In genomic region chr9:72375639-72376038, GRCm38 (mm10) we compare ENCODE assay signal across 28 mouse cellular contexts.
DNase-seq lines count a peak whose midpoint lies in the region; ATAC-seq and TF ChIP-seq lines count a peak whose summit lies in the region.
"Had no signal": no experiment of that assay in that cellular context is flagged by ENCODE, and none has a peak within 500 bp of the region (broad histone marks: within the 10 kb centered on the region; RNA-seq: fewer than 3 reads in every experiment).

No protein-coding gene starts in this region.

- no peaks in the 10 kb centered on the region for H3K36me3 ChIP-seq in forebrain, embryonic 14.5 days (ENCODE audit: control insufficient read depth, insufficient read depth, low read length)
- H3K36me3 ChIP-seq in forebrain, embryonic 12.5 days (replicated peaks), result no peaks in the 10 kb centered on the region
- no peaks in the 10 kb centered on the region for H3K36me3 ChIP-seq in forebrain, postnatal 0 days (ENCODE audit: insufficient read depth)
- H3K36me3 ChIP-seq in hindbrain, embryonic 11.5 days (ENCODE audit: control insufficient read depth, insufficient read depth, low read length), result no peaks in the 10 kb centered on the region
- H3K36me3 ChIP-seq: embryonic facial prominence, embryonic 12.5 days; embryonic facial prominence, embryonic 15.5 days; G1E; heart, embryonic 10.5 days; heart, embryonic 13.5 days; hindbrain, embryonic 12.5 days; hindbrain, embryonic 15.5 days had no signal

- ATAC-seq in forebrain, embryonic 14.5 days, result 0 out of 2 replicates have a peak, but pooled peaks have one; percentile 23
- ATAC-seq in forebrain, embryonic 12.5 days (ENCODE audit: low FRiP score), result no peak
- no peak for ATAC-seq in forebrain, postnatal 0 days
- ATAC-seq in hindbrain, embryonic 11.5 days (ENCODE audit: low FRiP score), result no peak
- ATAC-seq: intestine, postnatal 0 days; Patski had no signal

- H3K4me3 ChIP-seq in forebrain, embryonic 14.5 days (ENCODE audit: low read depth, low read length), result no peak overlapping the region
- no peak overlapping the region for H3K4me3 ChIP-seq in forebrain, embryonic 12.5 days (replicated peaks)
- H3K4me3 ChIP-seq in forebrain, postnatal 0 days (ENCODE audit: low read depth, low read length), result no peak overlapping the region
- H3K4me3 ChIP-seq in hindbrain, embryonic 11.5 days (ENCODE audit: low read depth, low read length), result no peak overlapping the region
- H3K4me3 ChIP-seq: embryonic facial prominence, embryonic 12.5 days; embryonic facial prominence, embryonic 15.5 days; heart, adult 2 months; heart, embryonic 10.5 days; heart, embryonic 13.5 days; hindbrain, embryonic 12.5 days; hindbrain, embryonic 15.5 days had no signal

- 86% methylated on average over 3 of the region's 3 CpGs for WGBS in forebrain, embryonic 14.5 days
- 82% methylated on average over 3 of the region's 3 CpGs for WGBS in forebrain, embryonic 12.5 days
- WGBS in forebrain, postnatal 0 days, result 79% methylated on average over 3 of the region's 3 CpGs
- 91% methylated on average over 3 of the region's 3 CpGs for WGBS in hindbrain, embryonic 11.5 days

- no peak overlapping the region for H3K4me2 ChIP-seq in forebrain, embryonic 14.5 days (ENCODE audit: low read length)
- H3K4me2 ChIP-seq in forebrain, embryonic 12.5 days, result no peak overlapping the region
- H3K4me2 ChIP-seq in forebrain, postnatal 0 days (ENCODE audit: low read depth), result no peak overlapping the region
- no peak overlapping the region for H3K4me2 ChIP-seq in hindbrain, embryonic 11.5 days (replicated peaks; ENCODE audit: low read depth, low read length)
- H3K4me2 ChIP-seq: embryonic facial prominence, embryonic 12.5 days; embryonic facial prominence, embryonic 15.5 days; heart, embryonic 13.5 days; hindbrain, embryonic 12.5 days; hindbrain, embryonic 15.5 days had no signal

- DNase-seq in forebrain, embryonic 14.5 days (ENCODE audit: low spot score), result no peak
- DNase-seq in forebrain, postnatal 0 days, result no peak
- peak; percentile 72 for DNase-seq in thymus, postnatal 0 days (ENCODE audit: low spot score)
- DNase-seq in thymus, postnatal 36 days, result peak; percentile 31 to 53
- DNase-seq in heart, adult 18-20 months, result no peak
- no peak for DNase-seq in hindbrain, embryonic 11.5 days (ENCODE audit: low spot score)
- no peak for DNase-seq in gastrocnemius, postnatal 14 days
- DNase-seq: adrenal gland, postnatal 10 days; adrenal gland, postnatal 36 days; B cell, adult 2 months; cerebellum, adult 18-20 months; cerebellum, adult 9-10 months; cerebellum, postnatal 14 days; gastrocnemius, postnatal 10 days; heart, adult 2 months; heart, postnatal 14 days; heart, postnatal 4 days had no signal

- no peaks in the 10 kb centered on the region for H3K4me1 ChIP-seq in forebrain, embryonic 14.5 days (ENCODE audit: control insufficient read depth, insufficient read depth, low read length)
- no peaks in the 10 kb centered on the region for H3K4me1 ChIP-seq in forebrain, embryonic 12.5 days
- H3K4me1 ChIP-seq in forebrain, postnatal 0 days (ENCODE audit: insufficient read depth), result no peaks in the 10 kb centered on the region
- H3K4me1 ChIP-seq in hindbrain, embryonic 11.5 days (replicated peaks; ENCODE audit: control insufficient read depth, insufficient read depth, low read length), result no peaks in the 10 kb centered on the region
- H3K4me1 ChIP-seq: embryonic facial prominence, embryonic 12.5 days; embryonic facial prominence, embryonic 15.5 days; heart, embryonic 10.5 days; heart, embryonic 13.5 days; hindbrain, embryonic 12.5 days; hindbrain, embryonic 15.5 days had no signal

- H3K9ac ChIP-seq in forebrain, embryonic 14.5 days (ENCODE audit: low read length), result no peak overlapping the region
- H3K9ac ChIP-seq in forebrain, embryonic 12.5 days, result no peak overlapping the region
- no peak overlapping the region for H3K9ac ChIP-seq in forebrain, postnatal 0 days
- no peak overlapping the region for H3K9ac ChIP-seq in hindbrain, embryonic 11.5 days (ENCODE audit: low read depth, low read length)
- H3K9ac ChIP-seq: embryonic facial prominence, embryonic 12.5 days; embryonic facial prominence, embryonic 15.5 days; heart, embryonic 13.5 days; hindbrain, embryonic 12.5 days; hindbrain, embryonic 15.5 days had no signal

- no peaks in the 10 kb centered on the region for H3K9me3 ChIP-seq in forebrain, embryonic 14.5 days (replicated peaks; ENCODE audit: control insufficient read depth, low read length)
- H3K9me3 ChIP-seq in forebrain, embryonic 12.5 days, result no peaks in the 10 kb centered on the region
- H3K9me3 ChIP-seq in forebrain, postnatal 0 days (ENCODE audit: low read length), result no peaks in the 10 kb centered on the region
- no peaks in the 10 kb centered on the region for H3K9me3 ChIP-seq in hindbrain, embryonic 11.5 days (ENCODE audit: control insufficient read depth, low read length)
- H3K9me3 ChIP-seq: embryonic facial prominence, embryonic 12.5 days; embryonic facial prominence, embryonic 15.5 days; heart, embryonic 10.5 days; heart, embryonic 13.5 days; hindbrain, embryonic 12.5 days; hindbrain, embryonic 15.5 days had no signal

- H3K27ac ChIP-seq in forebrain, embryonic 14.5 days (ENCODE audit: low read depth, low read length), result peak overlapping the region; percentile 9; the same call in 1 of the 2 replicates
- no peak overlapping the region for H3K27ac ChIP-seq in forebrain, embryonic 12.5 days
- 0 out of 2 replicates have a peak overlapping the region, but pooled peaks have one; percentile 40 for H3K27ac ChIP-seq in forebrain, postnatal 0 days (ENCODE audit: low read depth, low read length)
- no peak overlapping the region for H3K27ac ChIP-seq in hindbrain, embryonic 11.5 days (ENCODE audit: low read depth, low read length)
- H3K27ac ChIP-seq: embryonic facial prominence, embryonic 12.5 days; embryonic facial prominence, embryonic 15.5 days; heart, adult 2 months; heart, embryonic 10.5 days; heart, embryonic 13.5 days; hindbrain, embryonic 12.5 days; hindbrain, embryonic 15.5 days had no signal

- intact Hi-C loops in gastrocnemius, postnatal 14 days (cut with DNase I; ENCODE audit: low total_unique reads), result no loop called here

- TF ChIP-seq CTCF in forebrain, postnatal 0 days (IDR thresholded peaks at IDR 0.05; ENCODE audit: low read depth), result no peak

- no peaks in the 10 kb centered on the region for H3K27me3 ChIP-seq in forebrain, embryonic 14.5 days (replicated peaks; ENCODE audit: control insufficient read depth, insufficient read depth, low read length)
- no peaks in the 10 kb centered on the region for H3K27me3 ChIP-seq in forebrain, embryonic 12.5 days
- H3K27me3 ChIP-seq in forebrain, postnatal 0 days (ENCODE audit: insufficient read depth, low read length), result no peaks in the 10 kb centered on the region
- H3K27me3 ChIP-seq in hindbrain, embryonic 11.5 days (ENCODE audit: control insufficient read depth, insufficient read depth, low read length), result no peaks in the 10 kb centered on the region
- H3K27me3 ChIP-seq: CH12.LX; embryonic facial prominence, embryonic 12.5 days; embryonic facial prominence, embryonic 15.5 days; heart, embryonic 13.5 days; hindbrain, embryonic 12.5 days; hindbrain, embryonic 15.5 days had no signal

Comparison
In these comparisons a context has a peak if more than half of its experiments do, and no peak if none do; other contexts are left out.
1. H3K27ac ChIP-seq: peak in forebrain, embryonic 14.5 days (single experiment) and forebrain, postnatal 0 days (single experiment); none in forebrain, embryonic 12.5 days (single experiment) and hindbrain, embryonic 11.5 days (single experiment).
2. DNase-seq: peak in thymus, postnatal 0 days (single experiment) and thymus, postnatal 36 days (2 of 2); none in forebrain, embryonic 14.5 days (single experiment), forebrain, postnatal 0 days (single experiment), heart, adult 18-20 months (0 of 2), hindbrain, embryonic 11.5 days (single experiment) and gastrocnemius, postnatal 14 days (single experiment).